Mouse (Mus musculus) frontal cortex, postnatal 10 days (tissue): Measurements from ENCODE around the gene Lmo7.

Experiments used
- DNase-seq, 2 experiments: peaks; one replicate each; pipeline ENCODE4 v3.0.0; 2022; ENCODE audit warnings: low spot score in 2 of 2, mixed read lengths in 1 of 2

Gene Lmo7

DNA sequence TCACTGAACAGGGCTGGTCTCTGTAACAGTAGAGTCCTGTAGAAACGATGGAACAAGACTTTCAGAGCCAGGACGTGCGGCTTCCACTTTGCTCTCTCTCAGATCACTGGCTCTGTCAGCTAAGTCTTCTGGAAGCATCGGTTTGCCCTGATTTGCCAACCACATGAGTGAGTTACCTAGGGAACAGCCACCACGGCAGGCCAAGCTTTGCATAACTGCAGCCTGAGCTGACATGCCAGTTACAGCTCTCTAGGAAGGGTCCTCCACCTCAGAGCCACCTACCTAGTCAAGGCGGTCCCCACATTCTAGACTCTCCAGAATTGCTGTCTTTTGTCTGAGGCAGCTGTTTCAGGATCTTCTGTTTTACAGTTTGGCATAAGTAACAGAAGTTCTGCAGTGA lies 107.4 kb downstream of the Lmo7 start:
- no peak for DNase-seq

DNA sequence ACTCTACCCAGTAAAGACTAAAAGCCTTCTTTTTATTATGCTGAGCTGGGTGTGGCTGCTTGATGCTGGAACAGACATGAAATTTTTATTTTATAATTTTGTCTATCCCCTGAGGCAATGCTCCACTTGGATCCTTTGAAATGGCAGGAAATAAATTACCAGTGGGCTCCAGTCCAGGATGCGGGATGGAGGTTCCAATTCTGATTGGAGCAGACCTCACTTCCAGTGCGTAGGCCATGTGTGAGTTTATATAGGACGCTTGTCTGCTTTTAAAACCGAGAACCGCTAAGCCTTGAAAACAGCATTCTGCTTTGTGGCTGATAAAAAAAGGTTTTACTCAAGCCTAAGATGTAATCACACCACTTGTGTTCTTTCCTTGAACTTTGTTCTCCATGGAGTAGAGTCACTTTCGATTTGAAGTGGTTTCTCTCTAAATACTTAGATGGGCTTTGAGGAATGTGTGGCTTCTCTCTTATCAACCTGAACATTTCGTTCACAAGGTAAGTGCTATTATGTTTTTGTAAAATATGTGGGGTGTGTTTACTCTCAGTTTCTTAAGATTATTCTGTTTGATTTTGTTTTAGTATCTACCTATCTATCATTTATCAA lies 108.6 kb downstream of the Lmo7 start:
- DNase-seq: peak in 1 of 2 experiments; percentile 25

DNA sequence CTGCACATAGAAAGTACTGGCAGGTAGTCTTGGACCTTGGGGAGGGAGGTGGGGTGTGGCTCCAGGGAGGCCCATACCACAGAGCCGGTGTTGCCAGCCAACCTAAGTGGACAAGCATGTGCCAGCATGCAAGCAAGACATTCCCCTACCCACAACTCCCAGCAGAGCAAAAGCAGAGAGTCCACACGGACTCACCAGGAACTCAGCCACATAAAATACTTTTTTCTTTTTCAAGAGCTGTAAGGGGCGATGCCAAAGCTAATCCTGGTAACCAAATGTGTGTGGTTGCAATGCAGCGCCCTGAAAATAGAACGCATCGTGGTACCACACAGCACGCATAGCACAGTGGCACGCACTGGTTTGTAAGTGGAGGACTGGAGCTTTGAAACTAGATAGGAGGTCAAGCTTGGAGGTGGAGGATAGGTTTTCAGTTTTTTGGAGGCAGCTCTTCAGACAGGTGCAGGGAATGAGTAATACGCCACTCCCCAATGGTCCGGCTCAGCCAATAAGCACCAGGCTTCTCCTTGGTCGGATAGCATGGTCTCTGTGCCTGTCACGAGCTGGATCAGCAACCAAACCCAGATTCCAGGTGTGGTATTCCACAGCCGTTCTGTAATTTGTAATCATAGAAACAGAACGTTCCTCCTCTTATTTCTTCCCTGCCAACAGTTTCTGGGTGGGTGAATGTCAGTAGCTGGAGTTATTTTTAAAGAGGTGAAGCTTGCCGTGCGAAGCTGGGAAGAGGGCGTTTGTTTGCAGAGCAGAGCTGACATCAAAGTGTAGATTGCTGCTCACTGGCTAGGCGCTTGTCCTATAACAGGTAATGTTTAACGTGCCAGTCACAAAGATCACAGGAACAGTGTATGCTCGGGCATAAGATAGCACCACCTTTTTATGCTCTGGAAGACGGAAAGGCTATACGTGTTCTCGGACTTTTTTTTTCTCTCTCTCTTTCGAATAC lies 110.3 kb downstream of the Lmo7 start:
- peak; percentile 40 to 56 for DNase-seq

DNA sequence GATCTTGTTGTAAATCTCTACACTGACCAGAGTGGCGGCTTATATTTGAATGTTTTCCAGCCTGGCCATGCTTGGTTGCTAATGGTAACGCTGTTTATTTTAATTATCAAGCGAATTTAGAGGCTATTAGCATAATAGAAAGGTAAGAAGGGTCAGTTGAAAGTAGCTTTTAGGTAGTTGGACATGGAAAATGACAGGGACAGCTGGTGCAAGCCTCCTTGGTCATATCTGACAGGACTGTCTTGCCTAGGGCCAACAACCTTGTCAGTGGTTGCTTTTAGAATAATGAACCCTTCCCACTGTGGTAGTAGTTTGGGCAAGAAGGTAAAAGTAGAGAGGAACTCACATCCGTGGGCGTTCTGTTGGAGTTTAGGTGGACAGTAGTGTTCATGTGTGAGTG lies 111.5 kb downstream of the Lmo7 start:
- DNase-seq: no peak

DNA sequence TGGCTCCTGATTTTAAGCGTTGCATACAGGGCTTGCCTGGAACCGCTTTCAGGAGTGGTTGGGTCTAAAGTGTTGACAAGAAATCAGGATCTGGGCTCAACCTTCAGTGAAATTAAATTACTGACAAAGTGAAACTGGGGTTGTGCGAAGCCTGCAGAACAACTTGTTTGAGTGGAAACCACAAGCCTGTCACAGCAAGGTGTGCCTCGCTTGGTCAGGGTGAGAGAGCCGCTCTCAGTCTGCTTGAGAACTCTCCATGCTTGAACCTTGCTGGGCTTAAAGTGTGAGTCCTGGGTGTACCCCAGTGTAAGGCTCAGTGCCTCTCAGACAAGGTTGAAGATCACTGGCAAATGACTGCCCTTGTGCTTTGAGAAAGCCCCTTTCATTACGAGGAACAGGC lies 112.8 kb downstream of the Lmo7 start:
- DNase-seq: no peak

DNA sequence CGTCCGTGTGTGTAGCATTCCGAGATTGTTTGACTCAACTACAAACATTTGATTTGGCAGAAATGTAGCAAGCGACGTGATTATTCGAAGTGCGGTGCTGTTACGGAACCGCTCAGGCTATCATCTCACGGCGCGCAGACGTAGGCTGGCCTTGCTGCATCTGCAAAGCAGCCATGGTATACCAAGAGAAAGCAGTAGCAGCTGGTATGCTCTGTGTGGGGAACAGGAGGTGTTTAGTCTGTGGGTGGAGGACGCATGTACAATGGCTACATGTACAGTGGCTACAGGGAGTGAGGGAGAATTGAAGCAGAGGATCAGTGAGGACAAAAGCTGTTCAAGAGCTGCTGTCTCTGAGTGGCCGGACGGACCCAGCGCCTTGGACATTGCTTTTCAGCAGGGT lies 113.7 kb downstream of the Lmo7 start:
- DNase-seq: peak; percentile 22 to 49

DNA sequence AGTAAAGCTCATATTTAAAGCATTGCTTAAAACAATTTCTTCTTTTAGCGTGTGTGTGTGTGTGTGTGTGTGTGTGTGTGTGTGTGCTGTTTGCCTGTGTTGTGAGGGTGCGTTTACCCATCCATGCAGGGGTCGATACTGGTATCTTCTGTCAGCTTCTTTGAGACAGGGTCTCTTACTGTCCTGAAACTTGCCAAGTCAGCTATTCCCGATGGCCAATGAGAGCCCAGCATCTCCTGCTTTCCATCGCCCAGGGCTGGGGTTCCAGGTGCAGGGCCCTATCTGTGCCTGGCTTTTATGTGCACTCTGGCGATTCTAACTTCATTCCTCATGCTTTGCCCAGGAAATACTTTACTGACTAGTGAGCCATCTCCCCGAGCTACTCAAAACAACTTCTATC lies 114.7 kb downstream of the Lmo7 start:
- no peak for DNase-seq

DNA sequence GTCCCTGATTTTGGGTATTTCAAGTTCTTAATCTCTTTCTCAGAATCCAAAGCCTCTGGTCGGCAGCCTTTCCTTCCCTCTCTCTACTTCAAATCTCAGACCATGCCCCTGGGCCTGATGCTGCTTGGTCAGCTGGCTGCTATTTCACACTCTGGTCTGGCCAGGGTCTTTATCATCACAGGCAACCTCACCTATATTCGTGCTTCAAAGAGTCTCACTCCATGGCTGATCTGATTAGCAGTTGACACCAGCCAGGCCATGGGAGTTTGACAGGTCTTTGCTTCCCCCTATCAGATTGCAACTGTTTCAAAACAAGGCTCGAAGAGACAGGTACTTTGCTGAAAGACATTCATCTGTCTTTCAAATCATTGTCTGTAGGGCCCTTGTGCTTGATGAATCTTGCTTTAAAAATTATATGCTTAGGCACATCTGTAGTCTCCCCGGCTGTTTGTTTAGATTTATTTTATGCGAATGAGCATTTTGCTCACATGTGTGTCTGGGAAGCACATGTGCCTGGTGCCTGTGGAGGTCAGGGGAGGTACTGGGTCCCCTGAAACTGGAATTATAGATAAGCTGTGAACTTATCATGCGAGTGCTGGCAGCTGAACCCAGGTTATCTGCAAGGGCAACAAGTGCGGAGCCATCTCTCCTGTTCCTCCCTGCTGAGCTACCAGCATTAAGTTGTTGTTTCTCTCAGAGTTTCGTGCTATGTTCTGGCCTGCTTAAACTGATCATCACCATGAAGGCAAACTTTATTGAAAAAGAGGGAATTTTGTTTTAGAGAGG lies 116.5 kb downstream of the Lmo7 start:
- no peak for DNase-seq

DNA sequence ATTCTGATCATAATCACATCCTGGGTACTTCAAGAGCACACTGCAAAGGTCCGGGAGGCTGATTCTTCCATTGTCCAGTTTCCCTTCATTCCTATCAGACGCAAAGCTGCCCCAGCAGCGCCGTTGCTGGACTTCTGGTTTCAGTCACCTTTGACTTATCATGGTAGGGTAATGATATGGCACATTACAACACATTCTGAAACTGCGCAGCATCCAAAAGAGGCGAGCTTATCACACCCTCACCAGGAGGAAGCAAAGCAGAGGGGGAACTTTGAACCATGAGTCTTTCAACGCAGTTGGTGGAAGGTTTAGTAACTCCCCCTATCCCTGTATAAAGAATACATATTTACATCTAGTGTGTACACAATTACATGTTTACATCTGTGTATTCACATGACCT lies 117.8 kb downstream of the Lmo7 start:
- no peak for DNase-seq

DNA sequence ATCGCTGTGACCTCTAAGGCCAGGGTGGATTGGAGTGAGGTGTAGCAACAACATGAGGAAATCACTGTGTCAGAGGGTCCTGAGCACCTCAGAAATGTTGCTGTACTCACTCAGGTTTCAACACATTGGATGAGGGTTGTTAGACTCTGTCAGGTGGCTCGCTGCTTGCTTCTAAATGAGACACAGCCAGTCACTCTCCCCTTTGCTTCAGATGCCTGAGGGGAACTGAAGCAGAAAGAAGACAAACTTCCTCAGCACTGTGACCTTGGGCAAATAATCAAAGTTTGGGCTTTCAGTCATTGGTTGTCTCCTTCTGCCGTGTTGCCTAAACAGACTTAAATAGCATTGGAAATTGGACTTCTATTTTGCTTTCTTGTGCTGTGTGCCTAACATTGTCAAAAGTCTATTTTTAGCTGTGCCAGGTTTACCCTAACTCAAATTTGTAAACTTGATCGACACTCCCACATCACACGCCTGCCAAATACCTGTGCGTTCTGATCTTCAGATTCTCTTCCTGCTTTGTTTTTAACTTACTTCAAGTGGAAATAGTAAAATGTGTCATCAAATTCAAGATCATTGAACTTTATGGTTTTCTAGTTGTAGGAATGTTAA lies 122.9 kb downstream of the Lmo7 start:
- no peak for DNase-seq

DNA sequence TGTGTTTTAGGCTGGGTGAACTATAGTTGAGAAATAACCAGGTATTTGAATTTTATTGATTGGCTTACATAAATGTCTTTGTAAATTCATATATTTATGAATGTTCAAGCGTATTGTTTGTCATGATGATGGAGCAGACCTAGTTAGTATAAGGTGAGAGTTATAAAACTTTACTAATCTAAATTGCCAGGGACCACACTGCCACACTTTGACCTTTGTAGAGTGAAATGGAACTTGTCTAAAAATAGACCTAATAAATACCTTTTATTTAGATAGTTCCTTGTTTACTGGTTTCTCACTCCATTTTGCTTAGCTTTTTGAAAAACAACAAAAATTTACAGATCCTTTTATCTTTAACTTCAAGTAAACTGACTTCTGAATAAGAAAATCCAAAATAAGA lies 123.5 kb downstream of the Lmo7 start:
- DNase-seq: no peak

DNA sequence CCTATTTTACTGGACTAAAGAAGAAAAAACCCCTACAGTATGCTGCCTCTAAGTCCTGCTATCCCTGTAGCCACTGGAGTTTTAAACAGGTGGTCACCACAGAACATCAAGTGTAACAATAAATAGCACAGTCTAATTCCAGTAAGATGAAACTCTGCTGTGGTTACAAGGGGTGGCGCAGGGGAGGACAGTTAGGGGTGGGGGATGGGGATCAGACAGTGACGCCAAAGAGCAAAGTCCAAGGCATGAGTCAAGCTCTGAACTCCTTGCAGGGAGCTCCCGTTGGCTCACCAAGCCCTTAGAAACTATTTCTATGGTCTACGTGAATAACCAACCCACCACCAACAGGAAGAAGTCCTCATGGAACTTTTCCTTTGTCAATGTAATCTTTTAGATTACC lies 124.0 kb downstream of the Lmo7 start:
- no peak for DNase-seq

DNA sequence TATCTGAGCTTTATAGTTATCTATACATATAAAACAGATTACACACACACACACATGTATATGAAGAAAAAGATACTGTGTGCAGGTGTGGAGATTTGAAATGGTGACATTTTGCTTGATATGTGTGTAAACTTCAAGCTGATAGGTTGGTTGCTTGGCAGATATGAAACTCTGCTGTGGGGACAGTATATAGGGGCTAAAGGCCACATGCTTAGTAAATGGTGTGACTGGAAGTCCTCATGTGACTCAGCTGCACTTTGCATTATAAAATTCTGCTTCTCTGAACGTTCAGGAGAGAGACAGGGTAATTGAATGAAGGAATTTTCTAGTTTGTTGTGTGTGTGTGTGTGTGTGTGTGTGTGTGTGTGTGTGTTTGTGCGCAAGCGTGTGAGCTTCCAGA lies 124.5 kb downstream of the Lmo7 start:
- no peak for DNase-seq

DNA sequence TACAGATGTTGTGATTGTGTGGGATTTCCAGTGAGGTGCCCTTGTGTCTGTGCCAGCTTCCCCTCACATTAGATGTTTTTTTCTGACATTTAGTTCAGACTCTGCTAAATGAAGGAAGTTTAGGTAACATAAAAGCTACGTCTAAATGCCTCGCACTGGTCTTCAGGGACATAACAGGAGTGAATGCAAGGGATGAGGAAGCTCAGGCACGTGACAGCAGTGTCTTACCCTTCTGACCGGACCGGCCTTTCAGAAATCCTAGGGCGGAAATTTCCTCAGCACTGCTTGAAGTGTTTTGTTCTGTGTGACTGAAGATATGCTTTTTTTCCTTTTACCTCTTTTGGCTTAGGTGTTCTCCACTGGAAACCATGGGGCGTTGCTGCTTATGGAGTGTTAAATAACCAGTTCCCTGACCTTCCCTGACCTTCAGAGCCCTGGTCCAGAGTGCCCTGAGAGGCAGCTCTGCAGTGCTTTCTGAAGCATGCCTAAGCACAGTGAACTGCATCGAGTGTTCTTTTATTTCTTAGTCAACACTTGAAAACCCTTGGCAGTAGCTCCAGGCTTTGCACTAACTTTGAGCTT lies 129.6 kb downstream of the Lmo7 start:
- DNase-seq: no peak

DNA sequence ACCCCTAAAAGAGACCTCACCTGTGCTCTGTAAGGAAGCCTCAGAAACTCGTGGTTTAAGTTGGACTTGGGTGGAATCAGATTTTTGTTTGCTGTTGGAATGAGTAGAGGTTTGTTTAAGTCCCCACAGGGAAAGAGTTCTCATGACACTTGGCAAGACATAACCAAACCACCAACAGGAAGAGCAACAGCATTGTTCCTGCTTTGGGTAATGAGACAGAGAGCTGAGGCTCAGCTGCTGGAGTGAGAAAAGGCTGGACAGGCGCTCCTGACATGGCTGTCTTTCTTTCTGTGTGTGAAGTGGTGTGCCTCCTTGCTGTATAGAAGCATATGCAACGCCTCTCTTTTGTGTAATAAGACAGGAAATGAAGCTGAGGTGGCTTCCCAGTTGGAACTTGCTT lies 132.3 kb downstream of the Lmo7 start:
- no peak for DNase-seq

DNA sequence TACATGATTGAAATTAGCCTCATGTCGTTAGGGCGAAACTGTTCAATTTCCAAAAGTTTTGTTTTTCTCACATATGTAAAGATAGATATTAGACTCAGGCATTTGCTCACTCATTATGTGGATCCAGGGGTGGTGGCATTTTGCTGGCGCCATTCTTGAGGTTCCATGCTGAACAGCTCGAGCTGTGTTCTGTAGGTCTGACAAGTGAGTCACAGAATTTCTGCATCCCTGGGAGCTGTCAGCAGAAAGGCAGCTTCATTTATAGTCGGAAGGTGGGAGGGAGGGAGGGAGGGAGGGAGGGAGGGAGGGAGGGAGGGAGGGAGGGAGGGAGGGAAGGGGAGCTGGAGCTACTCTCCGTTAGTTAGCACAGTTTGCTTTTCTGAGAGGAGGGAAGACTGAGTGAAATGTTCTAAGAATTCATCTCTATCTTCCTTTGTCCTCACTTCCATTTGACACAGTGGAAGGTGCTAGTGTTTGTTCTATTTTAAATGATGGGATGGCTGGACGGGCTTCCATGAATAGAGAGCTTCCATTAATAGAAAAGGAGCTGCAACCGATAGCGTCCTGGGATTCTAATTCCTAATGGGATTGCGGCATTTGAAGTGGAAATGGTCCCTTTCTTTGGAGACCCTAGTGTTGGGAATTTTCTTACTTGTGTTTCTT lies 137.4 kb downstream of the Lmo7 start:
- no peak for DNase-seq

DNA sequence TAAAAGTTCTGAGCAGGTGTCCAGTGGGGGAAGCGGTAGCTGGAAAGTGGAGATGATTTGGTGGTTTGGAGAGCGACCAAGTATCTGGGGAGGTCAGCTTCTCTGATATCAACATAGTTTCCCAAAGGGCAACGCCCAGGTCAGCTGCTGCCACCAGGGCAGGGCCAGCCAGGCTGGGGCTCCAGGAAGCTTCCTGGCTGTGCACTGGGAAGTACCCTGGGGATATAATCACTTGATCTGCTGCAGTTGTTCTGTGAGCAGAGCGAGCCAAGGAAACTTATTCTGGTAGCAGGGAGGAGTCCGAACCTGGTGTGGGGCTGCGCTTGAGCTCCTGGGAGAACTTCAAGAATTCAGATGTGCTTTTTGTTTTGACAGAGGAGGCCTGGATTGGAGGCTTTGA lies 139.4 kb downstream of the Lmo7 start:
- no peak for DNase-seq

DNA sequence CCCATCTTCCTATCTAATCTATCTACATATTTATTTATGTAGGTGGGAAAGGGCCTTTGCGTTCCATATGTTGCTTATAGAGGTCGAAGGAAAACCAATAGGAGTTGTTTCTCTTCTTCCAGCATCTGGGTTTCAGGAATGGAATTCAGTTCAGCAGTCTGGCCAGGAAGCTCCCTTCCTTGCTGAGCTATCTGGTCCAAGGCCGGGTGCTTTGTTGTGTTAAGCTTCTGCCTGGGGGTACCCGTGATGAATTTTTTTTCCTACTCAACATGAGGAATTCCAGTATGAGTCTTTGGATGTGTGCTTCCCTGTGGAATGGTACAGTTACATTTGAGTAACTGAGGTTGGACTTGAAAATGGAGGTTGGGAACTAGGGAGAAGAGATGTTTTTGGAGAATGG lies 139.9 kb downstream of the Lmo7 start:
- no peak for DNase-seq

DNA sequence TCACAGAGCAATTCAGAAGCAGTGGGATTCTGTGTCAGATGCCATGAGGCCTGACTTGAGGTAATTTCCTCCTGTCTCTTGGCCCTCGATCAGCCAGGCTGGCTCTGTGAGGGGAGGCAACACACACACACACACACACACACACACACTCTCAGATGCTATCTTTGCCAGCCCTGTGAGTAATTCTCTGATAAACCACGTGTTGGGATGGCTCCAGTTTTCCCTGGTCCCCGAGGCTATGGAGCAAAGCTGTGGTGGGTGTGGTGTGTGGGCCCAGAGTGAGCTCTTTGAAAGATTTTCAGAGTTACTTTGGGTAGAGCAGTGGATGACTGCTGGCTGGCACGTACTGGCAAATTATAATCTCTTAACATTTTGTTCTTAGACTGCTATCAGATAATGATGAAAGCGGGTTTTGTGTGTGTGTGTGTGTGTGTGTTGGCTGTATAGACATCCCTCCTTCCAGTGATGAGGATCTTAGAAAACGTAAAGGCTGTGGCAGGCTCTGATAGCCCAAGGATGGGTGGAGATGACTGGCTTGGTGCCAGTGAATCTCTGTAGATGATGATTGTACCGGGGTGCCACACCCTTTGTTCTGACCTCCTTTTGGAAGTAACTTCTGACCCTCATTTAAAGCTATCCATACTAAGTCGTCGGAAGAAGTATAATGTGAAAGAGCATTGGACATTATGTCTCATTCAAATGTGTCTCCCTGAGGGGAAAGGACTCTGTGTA lies 140.6 kb downstream of the Lmo7 start:
- DNase-seq: peak in 1 of 2 experiments; percentile 45

DNA sequence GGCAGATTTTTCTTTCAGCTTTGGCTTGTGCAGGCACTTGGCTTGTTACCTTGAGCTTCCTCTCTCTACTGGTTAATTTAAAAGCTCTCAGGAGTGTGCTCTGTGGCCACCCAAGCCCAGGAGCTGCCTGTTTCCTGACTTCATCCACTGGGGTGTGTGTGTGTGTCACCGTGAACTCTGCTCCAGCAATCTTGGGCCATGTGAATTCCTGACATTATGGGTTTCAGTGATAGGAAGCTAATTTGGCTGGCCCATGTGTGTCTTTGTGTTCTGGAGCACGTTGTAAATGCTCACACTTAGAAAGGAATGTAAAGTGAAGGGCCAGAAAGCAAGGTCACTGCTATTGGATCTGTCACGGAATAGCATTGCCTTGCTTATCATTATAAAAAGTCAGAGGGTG lies 143.1 kb downstream of the Lmo7 start:
- no peak for DNase-seq
